Mouse (Mus musculus): ENCODE results near the gene Six1. TPM values are rescaled to one million over a fixed set of nuclear protein-coding genes. Genes with fewer than 3 reads are reported as not detected.
"Not testable (repeated sequence)": the region's sequence is repeated elsewhere in the genome, so short reads cannot be mapped to it uniquely, and the experiment has no call there.

Gene Six1
- polyA plus RNA-seq, 1 experiment from 2014 or later: 0.58 TPM

DNA sequence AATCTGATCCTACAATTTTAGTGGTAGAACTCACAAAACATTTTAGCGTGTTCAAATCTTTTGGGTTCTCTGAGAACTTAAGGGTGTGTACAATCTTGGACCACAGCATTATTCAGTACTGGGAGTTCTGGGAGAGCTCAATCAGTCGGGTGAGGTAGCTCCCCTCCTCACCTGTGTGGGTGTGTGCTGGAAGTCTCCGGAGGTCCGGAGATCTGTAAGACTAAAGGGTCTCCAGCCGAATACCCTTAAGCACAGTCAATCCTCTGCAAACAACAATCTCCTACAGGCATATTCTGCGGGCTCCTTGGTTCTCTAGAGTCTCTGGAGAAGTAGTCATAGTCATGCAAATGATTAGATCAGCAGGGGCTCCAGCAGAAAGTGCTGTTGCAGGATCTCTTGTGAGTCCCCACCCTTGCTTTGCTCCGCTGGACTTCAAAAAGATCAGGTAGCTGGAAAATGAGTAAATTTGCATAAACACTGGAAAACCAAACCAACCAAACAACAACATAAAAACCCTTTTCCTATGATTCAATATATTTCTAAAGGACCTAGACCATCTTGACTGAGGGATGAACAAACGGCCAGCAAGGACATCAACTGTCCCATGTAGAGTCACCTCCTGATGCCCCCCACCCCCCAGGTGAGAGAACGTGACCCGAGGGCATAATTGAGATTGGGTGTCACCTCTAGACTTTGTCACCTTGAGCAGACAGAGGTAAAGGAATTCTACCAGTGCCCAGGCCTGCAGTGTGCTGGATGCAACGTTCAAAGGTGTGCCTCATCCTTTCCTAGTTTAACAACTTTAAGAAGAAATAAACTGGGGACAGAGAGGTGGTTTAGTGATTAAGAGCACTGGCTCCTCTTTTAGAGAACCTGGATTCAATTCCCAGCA lies 32.3 kb upstream of the Six1 start:
- no peaks in the 10 kb centered on the region for H3K9me3 ChIP-seq (ENCODE audit: control insufficient read depth, low read length)
- H3K27me3 ChIP-seq (replicated peaks; ENCODE audit: control insufficient read depth, insufficient read depth, low read length): no peaks in the 10 kb centered on the region
- H3K4me2 ChIP-seq (ENCODE audit: low read length): no peak overlapping the region
- no peak overlapping the region for H3K9ac ChIP-seq (ENCODE audit: low read depth, low read length)
- no peak for ATAC-seq
- no peak overlapping the region for H3K27ac ChIP-seq (ENCODE audit: low read depth, low read length)
- no peaks in the 10 kb centered on the region for H3K4me1 ChIP-seq (ENCODE audit: control insufficient read depth, insufficient read depth, low read depth, low read length)
- H3K4me3 ChIP-seq (ENCODE audit: low read length): no peak overlapping the region
- H3K36me3 ChIP-seq (ENCODE audit: control insufficient read depth, insufficient read depth, low read length): no peaks in the 10 kb centered on the region
- 22% methylated on average over 11 of the region's 11 CpGs for WGBS

- ATAC-seq: no peak
- WGBS: 90% methylated on average over 4 of the region's 4 CpGs
- no peaks in the 10 kb centered on the region for H3K36me3 ChIP-seq (ENCODE audit: control insufficient read depth, insufficient read depth, low read length)
- H3K27ac ChIP-seq (ENCODE audit: low read depth, low read length): no peak overlapping the region
- H3K4me2 ChIP-seq (ENCODE audit: low read length): no peak overlapping the region
- no peaks in the 10 kb centered on the region for H3K9me3 ChIP-seq (ENCODE audit: control insufficient read depth, low read length)
- H3K4me3 ChIP-seq (ENCODE audit: low read length): no peak overlapping the region
- no peaks in the 10 kb centered on the region for H3K27me3 ChIP-seq (replicated peaks; ENCODE audit: control insufficient read depth, insufficient read depth, low read length)
- H3K9ac ChIP-seq (ENCODE audit: low read depth, low read length): no peak overlapping the region
- no peaks in the 10 kb centered on the region for H3K4me1 ChIP-seq (ENCODE audit: control insufficient read depth, insufficient read depth, low read depth, low read length)
These were observed 30.1 kb upstream of the Six1 start for GRCm38 (mm10) chr12:73083773-73084172.

DNA sequence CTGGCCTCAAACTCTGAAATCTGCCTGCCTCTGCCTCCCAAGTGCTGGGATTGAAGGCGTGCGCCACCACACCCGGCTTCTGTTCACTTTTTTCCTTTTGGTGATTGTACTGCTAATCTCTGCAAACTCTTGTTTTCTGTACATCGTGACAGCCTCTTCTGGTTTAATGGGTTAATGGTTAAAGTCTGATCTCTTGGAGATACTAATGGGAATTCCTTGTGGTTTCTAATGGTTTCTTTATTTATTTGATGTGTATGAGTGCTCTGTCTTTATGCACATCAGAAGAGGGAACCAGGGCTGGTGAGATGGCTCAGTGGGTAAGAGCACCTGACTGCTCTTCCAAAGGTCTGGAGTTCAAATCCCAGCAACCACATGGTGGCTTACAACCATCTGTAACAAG lies 28.1 kb upstream of the Six1 start:
- not testable (repeated sequence) for H3K27ac ChIP-seq (ENCODE audit: low read depth, low read length); H3K4me2 ChIP-seq (ENCODE audit: low read length); ATAC-seq; H3K4me1 ChIP-seq (ENCODE audit: control insufficient read depth, insufficient read depth, low read depth, low read length); H3K9me3 ChIP-seq (ENCODE audit: control insufficient read depth, low read length); H3K4me3 ChIP-seq (ENCODE audit: low read length); H3K36me3 ChIP-seq (ENCODE audit: control insufficient read depth, insufficient read depth, low read length); H3K27me3 ChIP-seq (replicated peaks; ENCODE audit: control insufficient read depth, insufficient read depth, low read length); H3K9ac ChIP-seq (ENCODE audit: low read depth, low read length)
- 95% methylated on average over 4 of the region's 4 CpGs for WGBS

- no peak for ATAC-seq
- no peaks in the 10 kb centered on the region for H3K4me1 ChIP-seq (ENCODE audit: control insufficient read depth, insufficient read depth, low read depth, low read length)
- H3K4me2 ChIP-seq (ENCODE audit: low read length): no peak overlapping the region
- H3K36me3 ChIP-seq (ENCODE audit: control insufficient read depth, insufficient read depth, low read length): no peaks in the 10 kb centered on the region
- H3K4me3 ChIP-seq (ENCODE audit: low read length): no peak overlapping the region
- WGBS: 62% methylated on average over 9 of the region's 9 CpGs
- no peak overlapping the region; the same call in 1 of the 2 replicates for H3K9ac ChIP-seq (ENCODE audit: low read depth, low read length)
- H3K9me3 ChIP-seq (ENCODE audit: control insufficient read depth, low read length): no peaks in the 10 kb centered on the region
- H3K27me3 ChIP-seq (replicated peaks; ENCODE audit: control insufficient read depth, insufficient read depth, low read length): peaks cover 19% of the 10 kb centered on the region
- H3K27ac ChIP-seq (ENCODE audit: low read depth, low read length): no peak overlapping the region
These were observed 7.2 kb upstream of the Six1 start for GRCm38 (mm10) chr12:73060805-73061410.

GRCm38 (mm10) chr12:73057492-73057891 lies 3.8 kb upstream of the Six1 start:
- H3K27me3 ChIP-seq (replicated peaks; ENCODE audit: control insufficient read depth, insufficient read depth, low read length): peaks cover 40% of the 10 kb centered on the region
- no peaks in the 10 kb centered on the region; the same call in 1 of the 2 replicates for H3K4me1 ChIP-seq (ENCODE audit: control insufficient read depth, insufficient read depth, low read depth, low read length)
- H3K27ac ChIP-seq (ENCODE audit: low read depth, low read length): no peak overlapping the region
- no peak overlapping the region for H3K9ac ChIP-seq (ENCODE audit: low read depth, low read length)
- H3K4me3 ChIP-seq (ENCODE audit: low read length): no peak overlapping the region
- no peak for ATAC-seq
- H3K9me3 ChIP-seq (ENCODE audit: control insufficient read depth, low read length): no peaks in the 10 kb centered on the region
- H3K4me2 ChIP-seq (ENCODE audit: low read length): no peak overlapping the region
- no peaks in the 10 kb centered on the region for H3K36me3 ChIP-seq (ENCODE audit: control insufficient read depth, insufficient read depth, low read length)
- 90% methylated on average over 6 of the region's 6 CpGs for WGBS

- Histone ChIP-seq H3K27me3 (replicated peaks; ENCODE audit: control insufficient read depth, insufficient read depth, low read length) (peaks cover 50% of the 10 kb centered on the region), H3K9me3 (ENCODE audit: control insufficient read depth, low read length) (no peaks in the 10 kb centered on the region), H3K36me3 (ENCODE audit: control insufficient read depth, insufficient read depth, low read length) (no peaks in the 10 kb centered on the region), H3K4me2 (ENCODE audit: low read length) (no peak overlapping the region), H3K4me3 (ENCODE audit: low read length) (no peak overlapping the region), H3K9ac (ENCODE audit: low read depth, low read length) (no peak overlapping the region), H3K4me1 (ENCODE audit: control insufficient read depth, insufficient read depth, low read depth, low read length) (no peaks in the 10 kb centered on the region; the same call in 1 of the 2 replicates), H3K27ac (ENCODE audit: low read depth, low read length) (no peak overlapping the region)
- ATAC-seq: no peak
- 14% methylated on average over 5 of the region's 5 CpGs for WGBS
These were observed 1.8 kb upstream of the Six1 start for GRCm38 (mm10) chr12:73055451-73055850.

DNA sequence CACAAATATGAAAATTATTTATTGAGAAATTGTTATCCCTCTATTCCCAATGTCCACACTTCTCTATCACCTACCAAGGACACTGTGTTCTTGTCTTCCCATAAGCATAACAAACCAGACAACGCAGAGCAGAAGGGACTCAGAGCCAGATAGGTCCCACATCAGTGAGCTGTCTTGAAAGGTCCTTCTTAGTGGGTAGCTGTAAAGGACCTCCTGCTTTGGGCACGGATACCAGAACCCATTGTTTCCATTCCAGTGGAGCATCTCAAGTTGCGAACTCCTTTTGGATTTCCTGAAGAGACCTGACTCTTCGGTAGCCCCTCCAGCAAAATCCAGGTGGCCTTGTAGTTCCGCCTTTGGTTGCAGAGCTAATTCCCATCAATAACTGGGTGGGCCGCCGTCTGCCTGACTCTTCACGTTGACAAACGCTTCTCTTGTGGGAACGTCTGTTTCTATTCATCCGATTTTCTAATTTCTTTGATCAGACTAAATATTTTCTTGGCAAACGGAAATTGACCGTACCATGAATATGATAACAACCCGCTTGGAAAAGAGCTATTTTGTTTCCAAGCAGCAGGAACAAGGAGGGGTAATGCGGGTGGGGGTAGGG lies 994 bp upstream of the Six1 start:
- H3K4me3 ChIP-seq (ENCODE audit: low read length): no peak overlapping the region
- H3K36me3 ChIP-seq (ENCODE audit: control insufficient read depth, insufficient read depth, low read length): no peaks in the 10 kb centered on the region
- ATAC-seq: no peak
- no peak overlapping the region for H3K27ac ChIP-seq (ENCODE audit: low read depth, low read length)
- no peaks in the 10 kb centered on the region; the same call in 1 of the 2 replicates for H3K4me1 ChIP-seq (ENCODE audit: control insufficient read depth, insufficient read depth, low read depth, low read length)
- no peaks in the 10 kb centered on the region for H3K9me3 ChIP-seq (ENCODE audit: control insufficient read depth, low read length)
- WGBS: 13% methylated on average over 15 of the region's 15 CpGs
- no peak overlapping the region for H3K9ac ChIP-seq (ENCODE audit: low read depth, low read length)
- H3K4me2 ChIP-seq (ENCODE audit: low read length): no peak overlapping the region
- H3K27me3 ChIP-seq (replicated peaks; ENCODE audit: control insufficient read depth, insufficient read depth, low read length): peaks cover 58% of the 10 kb centered on the region

DNA sequence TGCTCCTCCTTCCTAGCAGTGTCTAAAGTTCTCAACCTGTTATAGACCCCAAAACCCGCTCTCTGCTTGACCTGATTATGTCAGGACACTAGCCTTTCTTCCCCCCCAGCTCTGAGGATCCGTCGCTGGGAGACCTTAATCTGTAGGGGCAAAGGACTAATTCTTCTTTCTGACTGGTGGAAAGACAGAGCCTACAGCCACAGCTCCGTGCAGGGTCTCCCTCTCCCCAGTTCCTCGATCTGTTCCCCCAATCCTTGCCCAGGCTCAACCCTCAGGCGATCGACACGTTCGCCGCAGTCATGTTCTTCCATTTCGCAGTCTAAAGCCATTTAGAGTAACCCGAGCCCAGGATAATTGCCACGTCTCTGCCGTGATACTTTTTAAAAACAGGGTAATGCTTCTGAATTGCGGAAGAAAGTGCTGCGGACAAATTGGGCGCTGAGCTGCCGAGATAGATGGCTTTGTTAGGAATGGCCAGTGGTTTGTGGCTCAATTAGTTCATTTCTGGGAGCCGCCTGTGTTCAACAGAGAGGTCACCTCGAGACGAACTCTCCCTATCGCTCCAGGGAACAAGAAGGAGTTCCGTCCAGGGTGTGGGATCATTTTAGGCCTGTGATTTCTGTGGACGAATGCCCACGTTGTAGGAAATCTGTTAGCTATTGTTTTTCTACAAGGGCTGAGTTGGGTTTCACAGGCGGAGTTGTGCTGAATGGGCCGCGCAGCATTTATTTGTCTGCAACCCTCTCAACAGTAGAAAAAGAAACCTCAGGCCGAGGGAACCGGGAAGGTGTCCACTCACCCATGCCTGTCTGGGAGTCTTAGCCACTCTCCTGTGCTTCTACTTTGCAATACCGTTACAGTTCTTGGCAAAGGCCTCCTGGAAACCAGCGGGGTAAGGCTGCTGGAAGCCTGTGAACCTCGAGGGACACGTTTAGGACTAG lies 766 bp downstream of the Six1 start:
- H3K9me3 ChIP-seq (ENCODE audit: control insufficient read depth, low read length): no peaks in the 10 kb centered on the region
- no peak overlapping the region for H3K27ac ChIP-seq (ENCODE audit: low read depth, low read length)
- no peak overlapping the region for H3K9ac ChIP-seq (ENCODE audit: low read depth, low read length)
- 2% methylated on average over 34 of the region's 34 CpGs for WGBS
- H3K4me1 ChIP-seq (ENCODE audit: control insufficient read depth, insufficient read depth, low read depth, low read length): no peaks in the 10 kb centered on the region; the same call in 1 of the 2 replicates
- ATAC-seq: peak; percentile 9; the same call in 1 of the 2 replicates
- H3K4me3 ChIP-seq (ENCODE audit: low read length): peak overlapping the region; percentile 42
- peak overlapping the region; percentile 58 for H3K4me2 ChIP-seq (ENCODE audit: low read length)
- no peaks in the 10 kb centered on the region for H3K36me3 ChIP-seq (ENCODE audit: control insufficient read depth, insufficient read depth, low read length)
- peaks cover 70% of the 10 kb centered on the region for H3K27me3 ChIP-seq (replicated peaks; ENCODE audit: control insufficient read depth, insufficient read depth, low read length)
